In genomic region chr7:101681565-101682071, GRCm38 (mm10) we compare ENCODE assay signal across 12 mouse cellular contexts. TPM values are rescaled to one million over a fixed set of nuclear protein-coding genes. Genes with fewer than 3 reads are reported as not detected.
DNase-seq lines count a peak whose midpoint lies in the region; ATAC-seq and TF ChIP-seq lines count a peak whose summit lies in the region.
"Had no signal": no experiment of that assay in that cellular context is flagged by ENCODE, and none has a peak within 500 bp of the region (broad histone marks: within the 10 kb centered on the region; RNA-seq: fewer than 3 reads in every experiment).

No protein-coding gene starts in this region.

- H3K9ac ChIP-seq in forebrain, embryonic 13.5 days, result peak overlapping the region; percentile 23; the same call in 1 of the 2 replicates
- no peak overlapping the region for H3K9ac ChIP-seq in forebrain, embryonic 16.5 days (replicated peaks; ENCODE audit: low read depth, low read length)
- no peak overlapping the region for H3K9ac ChIP-seq in kidney, embryonic 14.5 days (ENCODE audit: low read depth, low read length)
- H3K9ac ChIP-seq: forebrain, embryonic 15.5 days had no signal

- WGBS in forebrain, embryonic 13.5 days, result 47% methylated on average over 6 of the region's 6 CpGs
- 56% methylated on average over 6 of the region's 6 CpGs for WGBS in forebrain, embryonic 16.5 days
- WGBS in kidney, embryonic 14.5 days, result 32% methylated on average over 6 of the region's 6 CpGs

- no peak for ATAC-seq in forebrain, embryonic 13.5 days
- ATAC-seq in forebrain, embryonic 16.5 days, result no peak
- peak; percentile 82 for ATAC-seq in kidney, embryonic 14.5 days (ENCODE audit: low FRiP score, low TSS enrichment)
- ATAC-seq: forebrain, embryonic 15.5 days; midbrain, embryonic 16.5 days; Patski had no signal

- no peaks in the 10 kb centered on the region for H3K36me3 ChIP-seq in forebrain, embryonic 13.5 days (ENCODE audit: poor library complexity, severe bottlenecking)
- H3K36me3 ChIP-seq in forebrain, embryonic 16.5 days (ENCODE audit: control insufficient read depth, insufficient read depth), result no peaks in the 10 kb centered on the region
- H3K36me3 ChIP-seq in kidney, embryonic 14.5 days (ENCODE audit: control insufficient read depth, insufficient read depth, low read length), result no peaks in the 10 kb centered on the region
- H3K36me3 ChIP-seq in testis, adult 2 months (ENCODE audit: control insufficient read depth, insufficient read depth, low read length), result no peaks in the 10 kb centered on the region
- H3K36me3 ChIP-seq: forebrain, embryonic 15.5 days had no signal

- no peak for TF ChIP-seq CTCF in testis, adult 2 months (IDR thresholded peaks at IDR 0.05; ENCODE audit: control insufficient read depth, insufficient read depth, insufficient replicate concordance, low read depth, low read length)
- no peak for TF ChIP-seq CTCF in layer of hippocampus, adult 2 months (conservative IDR thresholded peaks at IDR 0.05)

- peaks cover 27% of the 10 kb centered on the region for H3K4me1 ChIP-seq in forebrain, embryonic 13.5 days
- peaks cover 9% of the 10 kb centered on the region for H3K4me1 ChIP-seq in forebrain, embryonic 16.5 days (replicated peaks; ENCODE audit: control insufficient read depth, insufficient read depth, low read length)
- peaks cover 4% of the 10 kb centered on the region; the same call in 1 of the 2 replicates for H3K4me1 ChIP-seq in kidney, embryonic 14.5 days (ENCODE audit: control insufficient read depth, insufficient read depth, low read length)
- H3K4me1 ChIP-seq in testis, adult 2 months (ENCODE audit: control insufficient read depth, insufficient read depth, low read length), result peaks cover 2% of the 10 kb centered on the region; the same call in 1 of the 2 replicates

- H3K27me3 ChIP-seq in forebrain, embryonic 13.5 days, result no peaks in the 10 kb centered on the region
- H3K27me3 ChIP-seq in forebrain, embryonic 16.5 days (replicated peaks; ENCODE audit: control insufficient read depth, insufficient read depth, low read length), result no peaks in the 10 kb centered on the region
- H3K27me3 ChIP-seq in kidney, embryonic 14.5 days (ENCODE audit: control insufficient read depth, insufficient read depth, low read length), result no peaks in the 10 kb centered on the region
- H3K27me3 ChIP-seq in testis, adult 2 months (ENCODE audit: control insufficient read depth, insufficient read depth, low read length), result no peaks in the 10 kb centered on the region
- H3K27me3 ChIP-seq: forebrain, embryonic 15.5 days; Patski had no signal

- H3K4me3 ChIP-seq in forebrain, embryonic 13.5 days, result no peak overlapping the region
- no peak overlapping the region for H3K4me3 ChIP-seq in forebrain, embryonic 16.5 days (replicated peaks; ENCODE audit: low read length)
- no peak overlapping the region for H3K4me3 ChIP-seq in kidney, embryonic 14.5 days (ENCODE audit: low read length)
- peak overlapping the region; percentile 45; the same call in 1 of the 2 replicates for H3K4me3 ChIP-seq in testis, adult 2 months (ENCODE audit: control insufficient read depth, low read depth, low read length)
- H3K4me3 ChIP-seq in layer of hippocampus, adult 2 months, result no peak overlapping the region
- H3K4me3 ChIP-seq: forebrain, embryonic 15.5 days had no signal

- no peak overlapping the region for H3K4me2 ChIP-seq in forebrain, embryonic 13.5 days
- H3K4me2 ChIP-seq in forebrain, embryonic 16.5 days (ENCODE audit: low read length), result no peak overlapping the region
- H3K4me2 ChIP-seq in kidney, embryonic 14.5 days (replicated peaks; ENCODE audit: low read depth, low read length), result no peak overlapping the region
- H3K4me2 ChIP-seq: forebrain, embryonic 15.5 days had no signal

- no peak for DNase-seq in kidney, adult 11 months
- DNase-seq in testis, postnatal 10 days (ENCODE audit: low spot score), result no peak
- no peak for DNase-seq in layer of hippocampus, adult 2 months (ENCODE audit: low spot score in 2 of 2)
- no peak for DNase-seq in embryo, embryonic 10.5 days (ENCODE audit: low spot score)
- DNase-seq: cerebellum, adult 18-20 months had no signal

- no peaks in the 10 kb centered on the region for H3K9me3 ChIP-seq in forebrain, embryonic 13.5 days (replicated peaks)
- H3K9me3 ChIP-seq in forebrain, embryonic 16.5 days (ENCODE audit: control insufficient read depth, low read length), result no peaks in the 10 kb centered on the region
- no peaks in the 10 kb centered on the region for H3K9me3 ChIP-seq in kidney, embryonic 14.5 days (ENCODE audit: control insufficient read depth, low read length)
- H3K9me3 ChIP-seq: forebrain, embryonic 15.5 days had no signal

- no peak overlapping the region for H3K27ac ChIP-seq in forebrain, embryonic 13.5 days
- H3K27ac ChIP-seq in forebrain, embryonic 16.5 days (ENCODE audit: low read length), result no peak overlapping the region
- H3K27ac ChIP-seq in kidney, embryonic 14.5 days (ENCODE audit: low read depth, low read length), result peak overlapping the region; percentile 5; the same call in 1 of the 2 replicates
- H3K27ac ChIP-seq in testis, adult 2 months (ENCODE audit: control insufficient read depth, insufficient read depth, low read depth, low read length), result no peak overlapping the region
- H3K27ac ChIP-seq in layer of hippocampus, adult 2 months, result no peak overlapping the region
- H3K27ac ChIP-seq: forebrain, embryonic 15.5 days had no signal

- TF ChIP-seq POLR2A in testis, adult 2 months (IDR thresholded peaks at IDR 0.05; ENCODE audit: control insufficient read depth, low read depth, low read length), result no peak

RNA-seq across cellular contexts. Expression of gene Clpb, which starts 18.2 kb away (rescaled TPM):
- 35.4 and 40.8 TPM in 2 replicates for polyA plus RNA-seq in forebrain, embryonic 13.5 days (2015; fragmentation: Nextera tagmentation; extraction: Ambion mirVana)
- polyA plus RNA-seq in forebrain, embryonic 16.5 days (2015; fragmentation: Nextera tagmentation; extraction: Ambion mirVana), result 42.0 and 51.9 TPM in 2 replicates
- 30.7 and 54.9 TPM in 2 replicates for polyA plus RNA-seq in kidney, embryonic 14.5 days (2014; fragmentation: Nextera tagmentation; extraction: Ambion mirVana)
- polyA plus RNA-seq in testis, adult 2 months (2012; rRNA removed), result 866 and 869 TPM in 2 replicates
- 10 to 100 TPM; 53.5 to 55.0 TPM for total RNA-seq in layer of hippocampus, adult 2 months (2021)

Comparison
In these comparisons a context has a peak if more than half of its experiments do, and no peak if none do; other contexts are left out.
1. RNA of gene Clpb, which starts 18.2 kb away (polyA plus RNA-seq): 866 to 869 TPM in testis, adult 2 months; 30.7 to 54.9 TPM in kidney, embryonic 14.5 days, 42.0 to 51.9 TPM in forebrain, embryonic 16.5 days and 35.4 to 40.8 TPM in forebrain, embryonic 13.5 days; every median in the first group is over 10 times any median in the second.